Mouse (Mus musculus) right cerebral cortex, adult 2 months (tissue): ENCODE measurements around the gene Bbx.

ENCODE experiments used
- DNase-seq, 2 experiments: peaks; one replicate each; pipeline ENCODE4 v3.0.0; 2021 to 2022; ENCODE audit warnings: low spot score in 2 of 2

The Bbx gene

DNA sequence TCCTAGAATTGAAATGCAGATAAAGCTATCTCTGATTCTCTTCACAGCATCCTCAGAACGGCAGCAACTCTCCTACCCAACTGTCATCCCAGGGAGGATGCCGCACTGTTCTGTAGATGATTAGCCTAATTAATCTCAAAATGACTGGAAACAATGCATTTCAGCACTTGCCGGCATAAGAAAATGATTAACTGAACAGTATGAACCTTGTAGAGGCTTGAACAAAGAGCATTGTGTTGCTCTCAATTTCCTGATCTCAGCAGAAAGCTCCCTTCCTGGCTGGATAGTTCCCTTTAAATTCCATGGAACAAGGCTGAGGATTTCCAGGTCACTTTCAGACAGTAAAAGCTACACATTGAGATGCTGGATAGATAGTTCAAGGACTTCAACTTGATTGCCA is 197.0 kb downstream of the Bbx start:
- no peak for DNase-seq

DNA sequence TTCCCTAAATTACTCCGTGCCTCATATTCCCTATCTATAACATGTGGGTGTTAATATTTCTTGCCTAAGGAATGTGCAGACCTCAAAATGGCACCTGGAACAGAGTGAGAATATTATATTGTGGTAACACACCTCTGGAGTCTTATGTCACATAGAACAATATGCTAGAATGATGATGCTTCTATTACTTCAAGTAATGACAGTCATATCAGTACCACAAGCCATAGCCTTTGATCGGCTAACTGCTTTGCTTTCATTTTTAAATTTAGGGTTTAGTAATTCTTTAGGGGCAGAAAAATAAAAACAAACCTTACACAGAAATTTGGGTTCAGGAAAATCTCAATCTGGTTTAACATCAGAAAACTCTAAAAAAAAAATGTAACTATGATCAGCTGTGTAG is 201.6 kb downstream of the Bbx start:
- no peak for DNase-seq

DNA sequence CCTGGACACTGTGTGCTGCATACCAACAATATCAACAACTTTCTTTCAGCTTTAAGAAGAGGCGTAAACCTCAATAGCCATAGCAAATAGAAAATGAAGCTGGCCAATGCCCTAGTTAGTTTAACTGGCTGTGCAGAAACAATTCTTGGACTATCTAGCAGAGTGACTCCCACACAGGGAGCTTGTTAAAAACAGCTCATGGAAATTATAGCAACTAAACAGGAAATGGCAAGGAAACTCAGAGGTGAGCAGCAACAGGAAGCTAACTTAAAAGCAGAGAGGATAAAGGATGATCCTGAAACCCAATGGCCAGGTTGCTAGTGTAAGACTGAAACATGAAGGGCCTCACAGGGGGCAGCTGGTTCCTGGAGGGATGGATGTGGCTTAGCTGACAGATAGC is 203.4 kb downstream of the Bbx start:
- no peak for DNase-seq

DNA sequence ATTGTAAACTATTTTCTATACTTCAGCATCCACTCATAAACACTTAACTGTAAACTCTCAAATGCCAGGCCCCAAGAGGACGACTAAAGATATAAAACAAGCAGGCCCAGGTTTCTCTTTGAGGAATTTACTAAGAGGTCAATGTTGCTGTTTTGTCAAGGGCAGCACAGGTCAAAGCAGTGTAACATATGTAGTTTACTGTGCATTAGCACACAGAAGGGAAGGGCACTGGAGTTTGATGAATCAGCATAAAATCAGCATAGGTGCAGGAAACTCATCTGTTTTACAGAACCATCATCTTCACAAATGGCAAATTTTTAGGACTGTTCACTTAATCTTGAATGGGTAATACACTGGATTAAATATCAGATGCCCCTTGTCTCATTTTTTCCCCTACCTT is 205.9 kb downstream of the Bbx start:
- DNase-seq: no peak

DNA sequence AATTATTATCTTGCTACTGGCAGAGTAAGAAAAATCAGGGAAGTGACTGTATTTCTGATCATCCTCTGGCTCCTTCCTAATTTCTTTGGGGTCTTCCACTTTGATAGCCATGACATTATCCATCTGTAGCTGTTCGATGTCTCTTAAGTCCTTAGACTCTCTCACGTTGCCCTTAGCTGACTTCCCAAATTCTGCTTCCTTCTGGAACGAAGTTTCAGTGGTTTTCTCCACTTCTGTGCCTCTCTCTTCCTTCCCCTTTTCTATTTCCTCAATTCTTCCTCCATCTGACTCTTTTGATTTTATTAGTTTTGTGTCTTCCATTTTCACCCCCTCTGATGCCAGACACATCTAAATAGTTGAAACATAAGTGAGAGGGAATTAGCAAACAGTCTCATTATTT is 207.2 kb downstream of the Bbx start:
- DNase-seq: no peak

DNA sequence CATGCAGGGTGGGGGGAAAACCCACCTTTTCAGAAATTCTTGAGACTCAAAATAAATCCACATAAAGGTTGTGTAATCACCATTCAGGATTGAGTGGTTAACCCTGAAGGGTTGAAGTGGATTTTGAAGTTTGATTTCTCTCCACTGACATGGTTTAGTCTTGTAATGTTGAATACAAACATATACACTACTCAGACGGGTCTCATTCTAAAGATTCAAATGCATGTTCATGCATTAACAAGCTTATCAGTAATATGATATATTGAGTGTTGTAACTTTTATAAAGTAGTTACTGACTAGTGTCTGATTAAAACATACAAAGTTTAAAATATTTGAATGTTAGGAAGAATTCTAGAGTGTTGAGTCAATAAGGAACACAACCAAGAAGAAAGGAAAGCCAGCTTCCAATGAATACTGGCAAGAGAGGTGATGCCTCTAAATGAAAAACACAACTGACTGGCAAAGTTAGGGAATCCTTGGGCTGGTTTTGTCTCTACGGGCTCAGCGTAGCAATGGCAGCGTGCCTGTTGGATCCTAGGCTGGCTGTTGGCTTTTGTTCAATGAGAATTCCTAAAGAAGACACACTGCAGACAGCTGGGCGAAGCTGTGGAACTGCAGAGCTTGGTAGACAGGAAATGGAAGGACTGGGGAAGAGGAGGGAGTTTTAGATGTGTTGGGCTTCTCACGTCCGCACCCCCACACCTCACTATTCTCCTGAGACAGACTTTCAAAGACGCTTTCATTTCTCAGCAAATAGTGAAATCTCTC is 211.3 kb downstream of the Bbx start:
- peak; percentile 35 to 38 for DNase-seq

DNA sequence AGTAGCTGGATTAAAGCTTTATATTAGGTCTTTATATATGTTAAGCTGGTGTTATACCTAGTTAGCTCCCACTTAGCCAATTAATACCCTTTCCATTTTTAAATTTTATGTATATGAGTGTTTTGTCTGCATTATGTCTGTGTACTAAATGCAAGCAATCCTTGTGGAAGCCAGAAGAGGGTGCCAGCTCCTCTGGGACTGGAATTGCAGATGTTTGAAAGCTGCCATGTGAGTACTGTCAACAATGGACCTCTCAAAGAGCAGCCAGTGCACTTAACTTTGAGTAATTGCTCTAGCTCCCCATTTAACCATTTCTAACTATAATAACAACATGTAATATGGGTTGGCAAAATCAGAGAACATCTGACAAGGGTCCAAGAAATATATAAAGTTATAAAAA is 215.1 kb downstream of the Bbx start:
- no peak for DNase-seq

DNA sequence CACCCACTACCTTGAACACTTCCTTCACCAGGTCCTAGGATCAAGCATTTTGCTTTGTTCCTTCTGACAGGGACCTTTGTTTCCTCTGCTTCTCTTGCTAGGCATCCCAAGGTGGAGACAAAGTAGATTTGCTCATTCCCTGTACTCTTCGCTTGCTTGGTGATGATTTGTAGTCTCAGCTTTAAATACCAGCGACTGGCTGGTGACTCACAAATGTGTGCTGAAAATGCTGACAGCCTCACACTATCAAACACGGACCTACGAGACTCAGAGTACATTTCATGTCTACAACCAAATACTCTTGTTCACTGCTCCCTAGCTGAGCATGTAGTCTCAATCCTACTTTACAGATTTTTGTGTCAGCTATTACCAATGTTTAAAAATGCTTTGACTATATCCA is 220.5 kb downstream of the Bbx start:
- DNase-seq: peak; percentile 13 to 43

DNA sequence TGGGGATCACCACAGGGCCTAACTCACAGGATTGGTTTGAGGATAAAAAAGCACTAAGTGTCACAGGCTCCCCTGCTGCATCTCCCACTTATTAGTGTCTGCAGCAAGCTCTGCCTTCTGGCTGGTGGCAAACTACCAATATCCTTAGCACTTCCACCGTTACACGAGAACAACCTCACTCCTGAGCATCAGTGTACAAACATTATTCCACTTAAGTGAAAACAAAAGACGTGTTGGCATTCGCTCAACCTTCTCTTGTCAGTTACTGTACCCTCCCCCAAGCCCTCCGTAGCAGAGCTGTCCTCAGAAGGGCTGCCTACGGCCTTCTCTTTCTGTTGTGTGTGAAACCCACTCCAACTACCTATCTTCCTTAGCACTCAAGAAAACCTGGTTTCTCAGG is 221.0 kb downstream of the Bbx start:
- DNase-seq: no peak

DNA sequence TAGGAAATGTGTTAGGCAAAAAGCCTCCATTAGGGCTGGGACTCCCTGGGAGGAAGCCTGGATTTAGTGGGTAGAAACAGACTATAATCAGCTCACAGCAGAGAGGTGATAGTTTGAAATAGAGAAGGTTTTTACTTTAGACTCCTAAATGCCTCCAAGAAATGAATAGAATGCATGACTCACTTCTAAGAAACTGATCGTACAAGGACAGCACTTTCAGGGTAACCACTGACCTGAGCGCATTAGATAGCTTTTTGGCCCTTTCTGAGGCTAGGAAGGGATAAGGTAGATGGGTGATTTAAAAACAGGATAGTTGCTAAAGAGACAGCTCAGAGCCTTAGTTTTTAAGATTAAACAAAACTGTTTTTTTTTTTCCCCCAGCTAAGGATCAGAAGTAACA is 221.4 kb downstream of the Bbx start:
- no peak for DNase-seq

DNA sequence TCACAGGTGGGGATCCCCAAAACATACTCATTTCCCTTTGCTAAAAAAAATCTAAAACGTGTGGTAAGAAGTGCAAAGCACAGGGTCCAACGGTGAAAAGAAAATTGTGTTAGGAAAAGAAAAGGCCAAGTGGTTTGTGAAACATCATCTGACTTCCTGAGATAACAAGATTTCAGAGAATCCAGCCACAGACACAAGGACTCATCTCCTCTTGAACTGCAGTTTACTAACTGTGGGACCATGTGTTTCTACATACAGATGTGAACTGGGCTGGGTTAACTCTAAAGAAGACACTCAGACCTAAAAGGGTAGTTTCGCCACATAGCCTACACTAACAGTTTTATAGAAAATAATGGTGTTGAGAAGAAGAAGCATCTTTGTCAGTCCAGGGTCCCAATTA is 227.2 kb downstream of the Bbx start:
- DNase-seq: no peak

DNA sequence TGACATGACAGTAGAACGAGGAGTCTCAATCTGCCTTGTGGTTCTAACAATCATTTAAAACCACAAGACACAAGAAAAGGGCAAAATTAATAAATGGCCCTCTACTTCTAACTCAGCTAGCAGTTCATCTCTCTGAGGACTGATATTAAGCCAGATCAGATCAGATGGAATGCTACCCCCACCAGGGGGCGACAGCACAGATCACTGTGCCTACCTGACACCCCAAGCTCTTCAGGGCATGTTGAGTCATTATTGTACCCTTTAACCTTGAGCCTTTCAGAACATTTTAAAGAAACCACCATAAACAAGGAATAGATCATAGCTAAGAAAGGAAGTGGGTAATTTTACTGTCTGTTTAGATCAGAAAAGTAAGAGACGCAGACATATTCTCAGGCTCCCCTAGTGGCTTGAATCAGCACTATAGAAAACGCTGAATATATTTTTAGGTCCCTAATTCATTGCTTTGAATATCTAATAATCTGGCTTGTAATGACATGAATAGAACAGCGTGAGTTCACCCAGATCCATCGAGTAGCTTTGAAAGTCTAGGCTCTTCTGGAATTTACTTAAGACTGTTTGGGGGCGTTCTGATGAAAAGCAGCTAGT is 230.5 kb downstream of the Bbx start:
- no peak for DNase-seq

DNA sequence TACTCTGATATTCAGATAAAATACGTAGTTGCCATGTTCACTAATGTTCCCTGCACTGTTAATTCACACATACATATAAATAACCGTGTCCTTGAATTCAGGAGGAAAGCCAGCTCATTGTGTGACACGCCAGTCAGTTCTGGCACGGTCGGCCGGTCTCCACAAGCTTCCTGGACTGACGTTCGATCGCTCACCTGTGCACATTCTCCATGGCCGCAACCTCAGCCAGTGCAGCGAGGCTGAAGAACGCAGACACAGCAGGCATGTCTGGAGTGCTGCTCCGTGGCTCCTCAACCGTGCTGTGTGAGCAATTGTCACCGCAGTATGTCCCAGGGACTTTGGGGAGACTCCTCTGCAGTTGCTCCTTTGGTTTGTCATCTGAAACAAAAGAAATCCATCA is 232.0 kb downstream of the Bbx start:
- DNase-seq: no peak

DNA sequence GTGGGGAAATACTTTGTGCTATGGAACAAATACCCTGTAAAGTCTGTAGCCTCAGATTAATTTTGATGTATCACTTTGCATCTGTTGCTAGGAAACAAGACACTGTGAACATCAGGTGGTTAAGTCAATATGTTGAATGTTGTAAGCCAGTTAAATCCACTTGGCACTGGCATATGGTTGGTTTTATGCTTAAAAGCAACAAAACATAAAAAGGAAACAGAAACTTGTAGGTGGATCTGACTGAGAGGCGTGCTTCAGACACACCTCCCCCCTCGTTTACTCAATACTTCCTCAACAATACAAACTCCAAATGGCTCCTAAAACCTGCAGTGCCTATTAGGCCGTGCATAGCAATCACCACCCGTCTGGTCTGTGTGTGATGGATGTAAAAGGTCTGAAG is 236.1 kb downstream of the Bbx start:
- DNase-seq: peak in 1 of 2 experiments; percentile 16

DNA sequence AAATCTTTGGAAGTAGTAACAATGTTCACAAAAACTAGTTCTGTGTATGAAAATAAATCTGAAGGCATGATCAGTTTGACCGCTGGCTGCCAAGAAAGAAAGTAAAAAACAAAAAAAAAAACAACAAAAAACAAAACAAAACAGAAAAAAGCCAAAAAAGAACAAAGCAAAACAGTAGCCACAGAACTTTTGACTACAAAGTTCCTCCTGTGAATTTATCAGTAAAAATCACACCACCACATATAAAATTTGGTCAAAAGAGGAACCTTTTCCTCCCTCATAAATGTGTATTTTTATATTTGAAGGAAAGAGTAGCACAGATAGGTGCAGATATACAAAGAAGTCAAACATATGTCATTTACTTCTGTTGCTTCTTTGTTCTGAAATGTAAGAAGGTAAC is 239.6 kb downstream of the Bbx start:
- DNase-seq: no peak

DNA sequence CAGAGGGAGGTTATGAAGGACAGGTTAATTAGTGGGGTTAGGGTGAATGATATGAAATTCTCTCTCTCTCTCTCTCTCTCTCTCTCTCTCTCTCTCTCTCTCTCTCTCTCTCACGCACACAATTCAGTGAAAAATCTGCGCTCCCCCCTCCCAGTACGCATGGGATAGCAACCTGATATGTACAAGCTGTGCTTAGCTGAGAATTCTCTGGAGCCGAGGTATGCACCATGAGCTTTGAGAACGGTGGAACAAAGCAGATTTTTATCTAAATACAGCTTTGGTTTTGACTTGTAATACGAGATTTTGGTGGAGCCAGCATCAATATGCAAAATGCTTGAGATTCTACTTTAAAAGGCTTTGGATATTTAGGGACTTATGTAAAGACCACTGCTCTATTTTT is 243.1 kb downstream of the Bbx start:
- no peak for DNase-seq

DNA sequence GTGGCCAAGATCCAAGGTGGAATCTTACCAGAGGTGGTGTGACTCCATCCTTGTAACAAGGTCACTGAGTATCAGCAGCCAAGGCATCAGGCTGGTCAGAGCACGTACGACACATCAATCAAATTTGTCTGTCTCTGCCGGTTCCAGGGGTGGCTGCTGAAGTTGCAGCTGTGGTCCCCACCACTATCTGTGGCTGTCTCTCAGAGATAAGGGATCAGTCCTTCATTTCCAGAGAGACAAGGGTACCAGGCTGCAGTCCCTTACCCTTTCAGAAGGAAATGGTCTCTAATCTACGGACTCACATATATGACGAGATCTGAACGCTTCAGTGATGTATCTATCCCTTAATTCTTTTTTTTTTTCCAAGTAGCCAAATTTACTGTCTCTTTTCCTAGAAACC is 245.6 kb downstream of the Bbx start:
- DNase-seq: no peak

DNA sequence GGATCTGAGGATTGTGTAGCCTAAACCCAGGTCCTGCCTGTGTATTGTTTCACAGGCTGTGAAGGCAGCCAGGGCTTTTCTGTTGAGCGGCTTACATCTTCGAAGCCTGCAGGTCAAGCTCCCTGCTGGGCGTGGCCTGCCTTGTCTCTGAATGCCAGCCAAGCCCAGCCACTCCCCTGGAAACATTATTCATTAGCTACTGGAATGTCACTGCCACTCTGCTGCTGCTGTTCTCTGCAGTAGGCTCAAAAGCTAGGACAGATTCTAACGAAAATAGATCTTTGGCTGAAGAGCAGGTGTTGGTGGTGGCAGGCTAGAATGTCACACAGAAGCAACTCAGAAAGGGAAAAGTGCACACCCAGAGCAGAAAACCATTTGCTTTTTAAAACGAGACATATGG is 247.1 kb downstream of the Bbx start:
- DNase-seq: peak in 1 of 2 experiments; percentile 15

DNA sequence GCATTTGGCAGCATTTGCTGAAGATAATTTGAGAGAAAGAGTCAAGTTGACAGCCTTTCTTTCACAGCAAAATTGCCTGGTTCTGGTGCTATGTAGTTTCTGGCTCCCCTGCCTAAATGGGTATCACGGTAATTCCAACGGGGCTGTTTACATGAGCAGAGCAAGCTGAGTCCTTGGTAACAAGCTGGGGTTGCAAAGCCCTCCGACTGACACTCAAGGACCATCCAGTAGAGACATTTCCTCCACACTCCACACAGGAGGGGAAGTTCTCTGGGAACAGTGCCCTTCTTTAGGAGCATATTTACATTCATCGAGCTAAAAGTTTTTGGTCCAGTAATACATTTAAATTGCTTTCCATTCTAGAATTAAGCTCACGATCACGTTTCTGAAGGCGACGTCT is 249.2 kb downstream of the Bbx start:
- DNase-seq: no peak

DNA sequence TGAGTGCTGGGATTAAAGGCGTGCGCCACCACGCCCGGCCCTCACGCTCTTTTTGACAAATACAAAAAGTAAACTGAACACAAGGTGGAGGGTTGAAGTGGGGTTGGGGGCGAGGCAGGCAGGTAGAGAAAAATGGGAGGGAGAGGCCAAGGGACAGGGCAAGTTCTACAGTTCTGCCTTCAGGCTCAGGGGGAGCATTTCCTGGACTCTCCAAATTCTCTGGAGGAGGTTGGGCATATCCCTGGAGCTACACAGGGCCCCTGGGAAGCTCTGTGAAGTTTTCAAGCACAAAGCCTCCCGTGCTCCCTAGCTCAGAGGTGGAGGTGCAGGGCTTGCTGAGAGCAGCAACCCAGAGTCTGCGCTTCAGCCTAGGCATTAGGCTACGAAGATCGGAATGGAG is 249.6 kb downstream of the Bbx start:
- no peak for DNase-seq

DNA sequence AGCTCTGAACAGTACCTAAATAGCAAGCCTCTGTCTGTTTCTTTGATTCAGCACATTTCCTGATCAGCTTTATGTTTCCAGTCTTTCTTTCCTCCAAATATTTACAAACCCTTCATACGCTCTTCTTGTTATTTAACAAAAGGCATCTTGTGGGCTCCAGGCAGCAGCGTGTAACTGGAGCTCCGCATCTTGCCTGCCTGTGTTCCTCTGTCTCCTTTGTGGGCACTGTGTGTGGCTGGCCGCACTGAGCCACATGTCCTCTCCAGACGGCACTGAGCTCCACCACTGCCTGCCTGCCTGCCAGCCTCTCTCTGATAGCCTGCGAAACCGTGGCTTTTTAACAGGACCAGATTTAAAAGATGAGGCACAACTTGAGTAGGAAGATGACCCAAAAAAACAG is 259.4 kb downstream of the Bbx start:
- no peak for DNase-seq

DNA sequence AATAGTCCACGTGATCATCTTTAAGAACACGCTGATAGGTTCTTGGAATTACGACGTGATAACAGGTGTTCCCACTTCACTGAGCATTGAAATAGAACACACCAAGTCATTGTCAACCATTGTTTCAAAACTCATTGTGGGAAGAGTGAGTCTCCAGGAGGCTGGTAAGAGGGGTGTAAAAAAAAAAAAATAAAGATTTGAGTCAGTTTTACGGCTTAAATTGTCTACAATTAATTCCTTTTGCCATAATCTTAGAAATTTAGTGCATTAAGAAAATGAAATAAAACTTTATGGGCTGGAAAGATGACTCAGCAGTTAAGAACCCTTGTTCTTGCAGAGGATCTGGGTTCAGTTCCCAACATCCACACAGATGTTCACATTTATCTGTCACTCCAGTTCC is 261.4 kb downstream of the Bbx start:
- DNase-seq: no peak

DNA sequence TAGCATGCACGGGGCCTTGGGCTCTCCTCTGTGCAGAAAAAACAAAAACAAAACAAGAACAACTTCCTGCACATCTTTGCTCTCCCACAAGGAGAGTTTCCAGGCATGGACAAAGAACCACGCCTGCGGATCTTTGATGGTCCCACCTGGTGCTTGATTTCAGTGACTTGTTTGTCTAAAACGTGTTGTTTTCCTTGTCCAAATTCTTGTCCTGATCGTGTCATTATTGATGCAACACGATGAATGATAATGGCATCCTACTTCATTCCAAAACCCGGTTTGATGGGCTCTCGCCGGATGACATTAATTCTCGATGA is 264.2 kb downstream of the Bbx start:
- no peak for DNase-seq
